Mouse (Mus musculus) ovary, adult 18-20 months (tissue): ENCODE data around the gene Klhl42.

Experiments
- DNase-seq: peaks from one replicate; pipeline ENCODE4 v3.0.0; 2022; ENCODE audit warnings: low spot score, mixed read lengths

Klhl42 gene

GRCm38 (mm10) chr6:147151839-147152238, 60.7 kb downstream of the Klhl42 start:
- no peak for DNase-seq

- DNase-seq: no peak
Observed at GRCm38 (mm10) chr6:147155085-147155484, 63.9 kb downstream of the Klhl42 start.

GRCm38 (mm10) chr6:147161818-147162584, 70.8 kb downstream of the Klhl42 start:
- no peak for DNase-seq
